Mouse (Mus musculus): ENCODE data around the gene Slc43a3. TPM values are rescaled to one million over a fixed set of nuclear protein-coding genes. Genes with fewer than 3 reads are reported as not detected.

The Slc43a3 gene
- total and polyA plus RNA-seq, 3 experiments = 62.6 to 101 (median 79.1) TPM

DNA sequence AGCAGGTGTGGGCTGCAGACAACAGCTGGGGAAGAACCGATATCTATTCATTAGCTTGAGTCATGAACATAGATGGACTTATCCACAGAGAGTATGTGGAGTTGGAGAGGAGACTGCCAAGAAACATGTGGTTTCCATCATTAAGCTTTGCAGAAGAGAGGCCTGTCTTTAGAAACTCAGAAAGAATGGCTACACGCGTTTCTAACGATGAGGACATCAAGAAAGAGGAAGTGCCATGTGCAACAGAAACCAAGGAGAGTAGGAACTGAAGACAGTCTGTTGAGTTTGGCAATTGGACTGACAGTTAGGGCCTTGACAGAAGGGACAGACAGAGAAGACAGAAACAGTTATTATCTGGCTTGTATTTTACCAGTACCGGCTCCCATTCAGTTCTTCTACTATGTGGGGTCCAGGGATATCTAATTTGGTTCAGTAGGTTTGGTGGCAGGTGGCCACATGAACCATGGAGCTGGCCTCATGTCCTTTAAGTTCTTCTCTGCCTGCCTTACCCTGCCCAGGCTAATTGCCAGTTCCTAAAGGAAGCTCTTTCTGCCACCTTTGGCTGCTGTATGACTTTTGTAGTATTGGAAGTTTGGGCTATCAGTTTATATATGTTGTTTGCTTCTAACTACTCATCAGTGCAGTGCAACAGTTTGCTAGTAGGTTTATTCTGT, 31.1 kb downstream of the Slc43a3 start:
- H3K27ac ChIP-seq = no peak overlapping the region
- no peak overlapping the region for H3K4me3 ChIP-seq
- H3K36me3 ChIP-seq (ENCODE audit: control insufficient read depth, insufficient read depth, low read length) = no peaks in the 10 kb centered on the region
- 62% methylated on average over 5 of the region's 5 CpGs for WGBS
- TF ChIP-seq EP300 (IDR thresholded peaks at IDR 0.05; ENCODE audit: insufficient read depth, low read depth, low read length) (no peak), POLR2A (IDR thresholded peaks at IDR 0.05; ENCODE audit: insufficient read depth, low read depth, low read length) (no peak), CTCF (IDR thresholded peaks at IDR 0.05) (no peak)
- H3K79me2 ChIP-seq (replicated peaks; ENCODE audit: control insufficient read depth, insufficient read depth, low read length) = no peaks in the 10 kb centered on the region
- H3K9ac ChIP-seq (ENCODE audit: low read depth, low read length) = no peak overlapping the region
- no peaks in the 10 kb centered on the region for H3K27me3 ChIP-seq (ENCODE audit: control insufficient read depth, insufficient read depth, low read length)
- no peaks in the 10 kb centered on the region for H3K4me1 ChIP-seq (ENCODE audit: control insufficient read depth, insufficient read depth, low read length)
- intact Hi-C loops (cut with DNase I) = no loop called here
- DNase-seq = no peak

DNA sequence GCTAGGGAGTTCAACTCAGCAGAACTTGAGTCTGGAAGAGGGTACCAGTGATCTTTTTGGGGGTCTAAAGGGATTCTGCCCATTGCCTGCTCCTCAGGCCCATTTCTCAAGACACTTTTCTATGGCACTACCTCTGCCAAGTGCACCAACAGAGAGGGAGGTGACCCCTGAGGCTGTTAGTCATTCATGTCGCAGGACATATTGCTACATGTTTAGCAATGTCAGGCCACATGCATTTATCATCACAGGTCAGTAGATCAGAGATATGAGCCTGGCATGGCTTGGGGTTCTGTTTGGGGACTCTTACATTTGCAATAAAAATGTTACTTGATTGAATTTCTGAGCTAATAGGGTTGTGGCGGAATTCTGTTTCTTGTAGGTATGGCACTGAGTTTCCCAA, 39.2 kb downstream of the Slc43a3 start:
- TF ChIP-seq EP300 (IDR thresholded peaks at IDR 0.05; ENCODE audit: insufficient read depth, low read depth, low read length) (no peak), CTCF (IDR thresholded peaks at IDR 0.05) (no peak), POLR2A (IDR thresholded peaks at IDR 0.05; ENCODE audit: insufficient read depth, low read depth, low read length) (no peak)
- no peaks in the 10 kb centered on the region for H3K4me1 ChIP-seq (ENCODE audit: control insufficient read depth, insufficient read depth, low read length)
- no peaks in the 10 kb centered on the region for H3K36me3 ChIP-seq (ENCODE audit: control insufficient read depth, insufficient read depth, low read length)
- intact Hi-C loops (cut with DNase I) = no loop called here
- no peak for DNase-seq
- H3K27ac ChIP-seq = no peak overlapping the region
- 93% methylated on average over 2 of the region's 2 CpGs for WGBS
- H3K9ac ChIP-seq (ENCODE audit: low read depth, low read length) = no peak overlapping the region
- no peaks in the 10 kb centered on the region for H3K27me3 ChIP-seq (ENCODE audit: control insufficient read depth, insufficient read depth, low read length)
- no peaks in the 10 kb centered on the region for H3K79me2 ChIP-seq (replicated peaks; ENCODE audit: control insufficient read depth, insufficient read depth, low read length)
- H3K4me3 ChIP-seq = no peak overlapping the region

DNA sequence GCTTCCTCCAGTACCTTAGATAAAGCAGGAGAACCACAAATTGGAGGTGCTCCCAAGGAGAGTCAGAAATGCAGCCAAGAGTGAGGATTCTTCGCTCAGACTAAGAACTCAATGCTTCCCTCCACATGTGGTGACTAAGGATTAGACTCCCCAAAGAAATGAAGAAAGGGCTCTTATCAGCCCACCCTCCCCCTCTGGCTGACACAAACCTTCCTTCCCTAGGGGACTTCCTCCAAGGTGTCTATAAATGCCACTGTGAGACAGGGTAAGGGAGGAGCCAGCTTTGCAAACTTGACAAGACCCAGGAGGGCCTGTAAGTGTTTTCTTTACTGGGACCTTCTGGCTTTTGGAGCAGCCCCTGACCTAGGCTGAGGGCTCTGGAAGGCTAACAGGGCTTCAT, 43.8 kb downstream of the Slc43a3 start, which contains the start of gene Prg2:
Gene Prg2 (plus strand): TSS at position 274 of the 400 bp plus-strand sequence.
- Histone ChIP-seq H3K36me3 (ENCODE audit: control insufficient read depth, insufficient read depth, low read length) (no peaks in the 10 kb centered on the region), H3K79me2 (replicated peaks; ENCODE audit: control insufficient read depth, insufficient read depth, low read length) (no peaks in the 10 kb centered on the region), H3K4me1 (ENCODE audit: control insufficient read depth, insufficient read depth, low read length) (no peaks in the 10 kb centered on the region), H3K27me3 (ENCODE audit: control insufficient read depth, insufficient read depth, low read length) (no peaks in the 10 kb centered on the region), H3K27ac (no peak within 1 kb of the TSS), H3K9ac (ENCODE audit: low read depth, low read length) (no peak within 1 kb of the TSS), H3K4me3 (no peak within 1 kb of the TSS)
- intact Hi-C loops (cut with DNase I) = no loop called here
- no peak for TF ChIP-seq CTCF (IDR thresholded peaks at IDR 0.05)
- no peak for TF ChIP-seq POLR2A (IDR thresholded peaks at IDR 0.05; ENCODE audit: insufficient read depth, low read depth, low read length)
- TF ChIP-seq EP300 (IDR thresholded peaks at IDR 0.05; ENCODE audit: insufficient read depth, low read depth, low read length) = no peak
- 57% methylated on average over 1 of the region's 1 CpGs for WGBS
- DNase-seq = no peak

DNA sequence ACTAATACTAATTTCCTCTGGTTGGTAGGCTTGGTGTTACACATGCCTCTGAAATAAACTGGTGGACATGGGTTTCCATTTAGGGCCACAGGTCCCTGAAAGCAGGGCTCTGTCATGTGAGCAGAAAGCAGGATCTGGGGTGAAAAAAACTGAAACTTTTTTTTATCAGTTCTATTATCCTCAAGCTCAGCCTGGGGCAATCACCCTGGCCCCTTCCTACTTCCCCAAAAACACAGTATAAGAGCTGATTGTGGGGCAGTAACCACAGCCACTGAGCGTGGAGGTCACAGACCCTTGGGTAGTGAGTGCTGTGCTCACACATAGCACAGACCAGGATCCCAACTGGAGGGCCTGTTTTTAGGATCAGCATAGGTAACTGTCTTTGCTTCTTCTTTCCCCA, 51.6 kb downstream of the Slc43a3 start, which contains the start of gene Prg3:
Gene Prg3 (plus strand): TSS at position 286 of the 400 bp plus-strand sequence.
- WGBS = 70% methylated on average over 1 of the region's 1 CpGs

DNA sequence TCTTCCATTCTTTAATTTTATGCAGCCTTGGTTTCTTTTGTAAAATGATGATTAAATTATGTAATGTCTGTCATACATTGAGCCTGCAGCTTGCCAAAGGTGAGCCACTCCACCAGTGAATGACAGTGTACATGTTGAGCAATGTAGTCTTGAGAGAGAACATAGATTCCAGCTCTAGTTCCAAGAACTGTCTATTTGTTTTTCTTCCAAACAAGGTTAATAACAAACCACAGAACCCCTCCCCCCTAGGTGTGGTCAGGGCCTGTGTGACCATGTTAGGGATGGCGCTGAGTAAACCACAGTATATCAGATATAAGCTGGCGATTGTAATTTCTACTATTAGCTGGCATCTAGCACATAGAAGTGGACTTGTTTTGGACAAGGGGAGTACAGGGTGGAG, 60.0 kb downstream of the Slc43a3 start:
- DNase-seq = no peak
- Histone ChIP-seq H3K27me3 (ENCODE audit: control insufficient read depth, insufficient read depth, low read length) (no peaks in the 10 kb centered on the region), H3K4me3 (no peak overlapping the region), H3K27ac (no peak overlapping the region), H3K9ac (ENCODE audit: low read depth, low read length) (no peak overlapping the region), H3K36me3 (ENCODE audit: control insufficient read depth, insufficient read depth, low read length) (no peaks in the 10 kb centered on the region), H3K4me1 (ENCODE audit: control insufficient read depth, insufficient read depth, low read length) (peaks cover 11% of the 10 kb centered on the region), H3K79me2 (replicated peaks; ENCODE audit: control insufficient read depth, insufficient read depth, low read length) (no peaks in the 10 kb centered on the region)
- WGBS = 89% methylated on average over 2 of the region's 2 CpGs
- TF ChIP-seq POLR2A (IDR thresholded peaks at IDR 0.05; ENCODE audit: insufficient read depth, low read depth, low read length) (no peak), CTCF (IDR thresholded peaks at IDR 0.05) (no peak), EP300 (IDR thresholded peaks at IDR 0.05; ENCODE audit: insufficient read depth, low read depth, low read length) (no peak)
- intact Hi-C loops (cut with DNase I) = no loop called here

More for the DNA sequence above, 51.6 kb downstream of the Slc43a3 start, which contains the start of gene Prg3:
- TF ChIP-seq EP300 (IDR thresholded peaks at IDR 0.05; ENCODE audit: insufficient read depth, low read depth, low read length) = no peak
- DNase-seq = no peak
- H3K9ac ChIP-seq (ENCODE audit: low read depth, low read length) = no peak within 1 kb of the TSS
- intact Hi-C loops (cut with DNase I) = no loop called here
- no peaks in the 10 kb centered on the region for H3K4me1 ChIP-seq (ENCODE audit: control insufficient read depth, insufficient read depth, low read length)
- no peak within 1 kb of the TSS for H3K4me3 ChIP-seq
- no peaks in the 10 kb centered on the region for H3K36me3 ChIP-seq (ENCODE audit: control insufficient read depth, insufficient read depth, low read length)
- no peak within 1 kb of the TSS for H3K27ac ChIP-seq
- no peaks in the 10 kb centered on the region for H3K27me3 ChIP-seq (ENCODE audit: control insufficient read depth, insufficient read depth, low read length)
- no peaks in the 10 kb centered on the region for H3K79me2 ChIP-seq (replicated peaks; ENCODE audit: control insufficient read depth, insufficient read depth, low read length)

DNA sequence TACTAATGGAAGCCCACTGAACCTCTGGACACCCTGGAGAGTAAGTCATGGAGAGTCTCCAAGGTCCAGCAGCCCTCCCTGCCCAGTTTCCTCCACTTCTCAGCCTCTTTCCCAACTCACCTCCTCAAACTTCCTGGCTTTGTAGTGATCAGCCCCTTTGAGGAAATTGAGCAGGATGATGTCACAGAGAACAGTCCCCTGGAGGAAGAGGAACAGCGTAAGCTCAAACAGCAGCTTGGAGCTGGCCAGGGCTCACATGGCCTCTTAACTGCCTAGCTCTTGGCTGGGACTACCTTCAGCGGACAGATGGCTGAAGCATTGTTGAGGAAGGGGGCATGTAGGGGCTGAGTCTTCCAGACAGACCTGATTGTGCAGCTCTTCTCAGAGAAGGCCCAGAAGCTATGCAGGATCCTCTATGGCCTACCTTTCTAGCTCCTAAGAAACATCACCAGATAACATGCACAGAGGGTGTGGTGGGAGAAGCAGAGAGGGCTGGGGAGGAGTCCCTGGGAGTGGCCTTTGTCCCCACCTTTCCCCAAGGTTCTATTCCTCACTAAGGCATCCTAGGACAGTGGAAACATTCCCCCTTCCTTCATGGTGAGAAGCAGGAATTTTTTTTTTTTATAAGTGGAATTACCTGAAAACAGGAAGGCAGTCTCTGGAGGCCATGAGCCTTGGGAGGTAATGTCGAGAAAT, 63.3 kb downstream of the Slc43a3 start:
- TF ChIP-seq CTCF (IDR thresholded peaks at IDR 0.05) = no peak
- TF ChIP-seq EP300 (IDR thresholded peaks at IDR 0.05; ENCODE audit: insufficient read depth, low read depth, low read length) = no peak
- peak; percentile 63 for TF ChIP-seq POLR2A (IDR thresholded peaks at IDR 0.05; ENCODE audit: insufficient read depth, low read depth, low read length)
- H3K4me3 ChIP-seq = no peak overlapping the region
- no peaks in the 10 kb centered on the region for H3K27me3 ChIP-seq (ENCODE audit: control insufficient read depth, insufficient read depth, low read length)
- no peaks in the 10 kb centered on the region for H3K36me3 ChIP-seq (ENCODE audit: control insufficient read depth, insufficient read depth, low read length)
- no peak overlapping the region for H3K9ac ChIP-seq (ENCODE audit: low read depth, low read length)
- DNase-seq = peak; percentile 28 to 33
- intact Hi-C loops (cut with DNase I) = no loop called here
- H3K79me2 ChIP-seq (replicated peaks; ENCODE audit: control insufficient read depth, insufficient read depth, low read length) = no peaks in the 10 kb centered on the region
- peak overlapping the region; percentile 57 for H3K27ac ChIP-seq
- H3K4me1 ChIP-seq (ENCODE audit: control insufficient read depth, insufficient read depth, low read length) = peaks cover 19% of the 10 kb centered on the region
- 34% methylated on average over 3 of the region's 3 CpGs for WGBS
